8 mouse cellular contexts compared by ENCODE assay signal in the genomic region with DNA sequence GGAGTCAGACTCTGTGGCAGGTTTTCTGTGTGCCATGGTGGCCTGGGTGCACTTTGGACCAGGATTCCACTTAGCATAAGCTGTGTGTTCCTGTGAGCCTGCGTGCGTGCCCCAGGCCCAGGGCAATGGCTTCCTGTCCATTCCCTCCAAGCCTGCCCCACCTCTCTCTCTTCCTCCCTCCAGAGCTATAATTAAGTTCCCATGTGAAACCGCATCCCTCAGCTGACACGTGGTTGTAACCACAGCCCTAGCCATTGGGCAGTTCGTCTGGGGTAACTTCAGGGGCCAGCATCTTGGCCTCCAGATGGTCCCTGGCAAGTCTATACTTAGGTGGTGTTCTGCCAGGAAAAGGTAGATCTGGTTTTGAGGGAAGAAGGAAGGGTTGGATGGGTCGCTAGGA. TPM values are rescaled to one million over a fixed set of nuclear protein-coding genes. Genes with fewer than 3 reads are reported as not detected.
DNase-seq lines count a peak whose midpoint lies in the region; ATAC-seq lines count a peak whose summit lies in the region.

No protein-coding gene starts in this region.

- 60% methylated on average over 6 of the region's 6 CpGs for WGBS in hindbrain, embryonic 13.5 days

- no peaks in the 10 kb centered on the region for H3K27me3 ChIP-seq in hindbrain, embryonic 13.5 days

- no peaks in the 10 kb centered on the region for H3K9me3 ChIP-seq in hindbrain, embryonic 13.5 days

- H3K4me1 ChIP-seq in hindbrain, embryonic 13.5 days (replicated peaks): peaks cover 51% of the 10 kb centered on the region

- peak; percentile 57 for DNase-seq in layer of hippocampus, adult 11-12 months (ENCODE audit: low spot score)
- no peak for DNase-seq in layer of hippocampus, adult 9-10 months (ENCODE audit: low spot score)
- peak; percentile 49 to 75 for DNase-seq in gastrocnemius, adult 8-10 months (ENCODE audit: low spot score in 2 of 2)
- peak; percentile 43 for DNase-seq in kidney, postnatal 14 days
- no peak for DNase-seq in c-Kit-positive CD71-positive TER-119-positive erythroid progenitor cells, embryonic 14.5 days (ENCODE audit: low spot score)
- DNase-seq in cerebellum, adult 9-10 months: no peak

- H3K36me3 ChIP-seq in hindbrain, embryonic 13.5 days: no peaks in the 10 kb centered on the region

- peak; percentile 85 for ATAC-seq in monocyte, adult 5-6 weeks (replicated peaks; ENCODE audit: insufficient number of reproducible peaks, low FRiP score, low TSS enrichment, poor library complexity, severe bottlenecking)
- no peak for ATAC-seq in hindbrain, embryonic 13.5 days (ENCODE audit: low FRiP score)

- H3K9ac ChIP-seq in hindbrain, embryonic 13.5 days: no peak overlapping the region

- H3K4me3 ChIP-seq in hindbrain, embryonic 13.5 days: no peak overlapping the region

- no peak overlapping the region for H3K27ac ChIP-seq in hindbrain, embryonic 13.5 days

- no peak overlapping the region for H3K4me2 ChIP-seq in hindbrain, embryonic 13.5 days

RNA-seq across cellular contexts. Expression of a gene that starts 15.1 kb away (rescaled TPM):
- total RNA-seq in gastrocnemius, adult 8-10 months (2022): 10 to 100 TPM; 24.7 to 28.3 (median 26.1) TPM
- total RNA-seq in monocyte, adult 5-6 weeks (2017): 4.7 to 13.9 TPM (median 9.0 TPM) in 3 replicates
- polyA plus RNA-seq in hindbrain, embryonic 13.5 days (2015; fragmentation: Nextera tagmentation; extraction: Ambion mirVana): 1.5 and 2.1 TPM in 2 replicates

RNA-seq across cellular contexts. Expression of a gene that starts 40.0 kb away (rescaled TPM):
- 1 to 10 TPM in 3 of 4 experiments, under 1 TPM in 1; 0.90 to 2.1 (median 1.2) TPM for total RNA-seq in gastrocnemius, adult 8-10 months (2022)
- 96.3 to 128 TPM (median 103 TPM) in 3 replicates for total RNA-seq in monocyte, adult 5-6 weeks (2017)
- polyA plus RNA-seq in hindbrain, embryonic 13.5 days (2015; fragmentation: Nextera tagmentation; extraction: Ambion mirVana): 5.8 and 6.6 TPM in 2 replicates

Comparison
In these comparisons a context has a peak if more than half of its experiments do, and no peak if none do; other contexts are left out.
1. DNase-seq: peak in layer of hippocampus, adult 11-12 months (single experiment), gastrocnemius, adult 8-10 months (2 of 2) and kidney, postnatal 14 days (single experiment); none in layer of hippocampus, adult 9-10 months (single experiment), c-Kit-positive CD71-positive TER-119-positive erythroid progenitor cells, embryonic 14.5 days (single experiment) and cerebellum, adult 9-10 months (single experiment).
2. RNA of a gene that starts 40.0 kb away (total RNA-seq): 96.3 to 128 TPM in monocyte, adult 5-6 weeks; 0.90 to 2.1 TPM in gastrocnemius, adult 8-10 months; every median in the first group is over 10 times any median in the second.